19 mouse cellular contexts compared by ENCODE assay signal in the genomic region with DNA sequence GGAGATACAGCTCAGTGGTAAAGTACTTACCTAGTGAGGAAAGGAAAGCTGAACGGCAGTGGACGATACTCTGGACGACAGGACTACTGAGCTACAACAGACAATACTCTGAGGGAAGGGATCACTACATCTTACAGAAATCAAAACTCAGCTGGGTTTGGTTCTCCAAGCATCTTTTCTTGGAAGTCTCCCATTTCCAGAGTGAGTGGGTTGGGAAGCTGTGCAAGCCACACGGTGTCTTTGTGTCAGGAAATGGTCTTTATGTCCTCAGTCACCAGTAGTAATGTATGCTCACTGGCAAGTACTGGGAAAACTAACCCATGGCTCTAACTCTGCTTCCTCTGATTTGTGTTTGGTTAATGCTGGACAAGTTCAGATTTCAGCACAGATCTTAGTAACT.
A peak's percentile ranks its signal among the peaks of the same experiment; 100 is the strongest.
DNase-seq lines count a peak whose midpoint lies in the region; ATAC-seq lines count a peak whose summit lies in the region.
"Had no signal": no experiment of that assay in that cellular context is flagged by ENCODE, and none has a peak within 500 bp of the region (broad histone marks: within the 10 kb centered on the region; RNA-seq: fewer than 3 reads in every experiment).

No protein-coding gene starts in this region.

- peak; percentile 67 for ATAC-seq in frontal cortex, adult (ENCODE audit: low TSS enrichment)
- ATAC-seq: activated CD4-positive, CD25-positive, alpha-beta regulatory T cell, adult 4 months; CD4-positive, CD25-positive, alpha-beta regulatory T cell, adult 4 months; Patski had no signal

- no peak for DNase-seq in frontal cortex, adult 2 months (ENCODE audit: extremely low spot score in 1 of 2, low spot score in 1 of 2)
- DNase-seq in brain, adult 2 months (ENCODE audit: low read depth, low spot score): peak; percentile 66
- DNase-seq in adipocyte (ENCODE audit: low spot score): no peak
- DNase-seq: adrenal gland, adult 2 months; adrenal gland, adult 8-10 months; adrenal gland, postnatal 10 days; adrenal gland, postnatal 14 days; adrenal gland, postnatal 25 days; adrenal gland, postnatal 36 days; B cell, adult 2 months; cerebellum, adult 11 months; cerebellum, adult 11-12 months; cerebellum, adult 18-20 months; cerebellum, adult 2 months; cerebellum, adult 8-10 months had no signal
